Mouse (Mus musculus): Measurements from ENCODE around the gene Plekhg1. TPM values are rescaled to one million over a fixed set of nuclear protein-coding genes. Genes with fewer than 3 reads are reported as not detected.
A peak's percentile ranks its signal among the peaks of the same experiment; 100 is the strongest.

The Plekhg1 gene
- total RNA-seq, 1 experiment from 2014 or later = 10.9 TPM

- ATAC-seq (replicated peaks; ENCODE audit: insufficient number of reproducible peaks, low FRiP score, low TSS enrichment, poor library complexity, severe bottlenecking) = no peak
Observed at GRCm38 (mm10) chr10:3933311-3933940, 193.3 kb downstream of the Plekhg1 start.

GRCm38 (mm10) chr10:3936864-3937263 lies 196.7 kb downstream of the Plekhg1 start:
- ATAC-seq (replicated peaks; ENCODE audit: insufficient number of reproducible peaks, low FRiP score, low TSS enrichment, poor library complexity, severe bottlenecking) = no peak

- ATAC-seq (replicated peaks; ENCODE audit: insufficient number of reproducible peaks, low FRiP score, low TSS enrichment, poor library complexity, severe bottlenecking) = no peak
Observed at GRCm38 (mm10) chr10:3939895-3940595, 199.9 kb downstream of the Plekhg1 start.

- ATAC-seq (replicated peaks; ENCODE audit: insufficient number of reproducible peaks, low FRiP score, low TSS enrichment, poor library complexity, severe bottlenecking) = no peak
Observed at GRCm38 (mm10) chr10:3940596-3940975, 200.4 kb downstream of the Plekhg1 start.

GRCm38 (mm10) chr10:3941054-3941757 lies 201.0 kb downstream of the Plekhg1 start:
- ATAC-seq (replicated peaks; ENCODE audit: insufficient number of reproducible peaks, low FRiP score, low TSS enrichment, poor library complexity, severe bottlenecking) = no peak

GRCm38 (mm10) chr10:3942289-3942688 lies 202.1 kb downstream of the Plekhg1 start:
- no peak for ATAC-seq (replicated peaks; ENCODE audit: insufficient number of reproducible peaks, low FRiP score, low TSS enrichment, poor library complexity, severe bottlenecking)

GRCm38 (mm10) chr10:3943492-3944395 lies 203.6 kb downstream of the Plekhg1 start:
- peak; percentile 64; the same call in 1 of the 2 replicates for ATAC-seq (replicated peaks; ENCODE audit: insufficient number of reproducible peaks, low FRiP score, low TSS enrichment, poor library complexity, severe bottlenecking)

GRCm38 (mm10) chr10:3946871-3947270 lies 206.7 kb downstream of the Plekhg1 start:
- no peak for ATAC-seq (replicated peaks; ENCODE audit: insufficient number of reproducible peaks, low FRiP score, low TSS enrichment, poor library complexity, severe bottlenecking)

- ATAC-seq (replicated peaks; ENCODE audit: insufficient number of reproducible peaks, low FRiP score, low TSS enrichment, poor library complexity, severe bottlenecking) = no peak
Observed at GRCm38 (mm10) chr10:3947346-3947745, 207.2 kb downstream of the Plekhg1 start.

GRCm38 (mm10) chr10:3949306-3949705 lies 209.1 kb downstream of the Plekhg1 start:
- ATAC-seq (replicated peaks; ENCODE audit: insufficient number of reproducible peaks, low FRiP score, low TSS enrichment, poor library complexity, severe bottlenecking) = no peak

GRCm38 (mm10) chr10:3956471-3956870 lies 216.3 kb downstream of the Plekhg1 start:
- no peak for ATAC-seq (replicated peaks; ENCODE audit: insufficient number of reproducible peaks, low FRiP score, low TSS enrichment, poor library complexity, severe bottlenecking)

GRCm38 (mm10) chr10:3958591-3958990 lies 218.4 kb downstream of the Plekhg1 start:
- no peak for ATAC-seq (replicated peaks; ENCODE audit: insufficient number of reproducible peaks, low FRiP score, low TSS enrichment, poor library complexity, severe bottlenecking)

GRCm38 (mm10) chr10:3969026-3969425 lies 228.9 kb downstream of the Plekhg1 start:
- no peak for ATAC-seq (replicated peaks; ENCODE audit: insufficient number of reproducible peaks, low FRiP score, low TSS enrichment, poor library complexity, severe bottlenecking)

GRCm38 (mm10) chr10:3972237-3972636 lies 232.1 kb downstream of the Plekhg1 start:
- no peak for ATAC-seq (replicated peaks; ENCODE audit: insufficient number of reproducible peaks, low FRiP score, low TSS enrichment, poor library complexity, severe bottlenecking)

- peak; percentile 78 for ATAC-seq (replicated peaks; ENCODE audit: insufficient number of reproducible peaks, low FRiP score, low TSS enrichment, poor library complexity, severe bottlenecking)
Observed at GRCm38 (mm10) chr10:3972981-3973588, 232.9 kb downstream of the Plekhg1 start, which contains the start of gene Mthfd1l. Mthfd1l (plus strand) TSS chr10:3973118.

GRCm38 (mm10) chr10:3973589-3974070 lies 233.5 kb downstream of the Plekhg1 start:
- peak; percentile 82 for ATAC-seq (replicated peaks; ENCODE audit: insufficient number of reproducible peaks, low FRiP score, low TSS enrichment, poor library complexity, severe bottlenecking)

GRCm38 (mm10) chr10:3974380-3974779 lies 234.2 kb downstream of the Plekhg1 start:
- ATAC-seq (replicated peaks; ENCODE audit: insufficient number of reproducible peaks, low FRiP score, low TSS enrichment, poor library complexity, severe bottlenecking) = no peak

GRCm38 (mm10) chr10:3975898-3976622 lies 235.9 kb downstream of the Plekhg1 start:
- no peak for ATAC-seq (replicated peaks; ENCODE audit: insufficient number of reproducible peaks, low FRiP score, low TSS enrichment, poor library complexity, severe bottlenecking)

Measured in monocyte, adult 5-6 weeks (primary cell).